Mouse (Mus musculus) kidney, adult 8-10 months (tissue): ENCODE data around the gene Zfp715.
"Not testable (repeated sequence)": the region's sequence is repeated elsewhere in the genome, so short reads cannot be mapped to it uniquely, and the experiment has no call there.

Experiments
- DNase-seq, 2 experiments: peaks; one replicate each; pipeline ENCODE4 v3.0.0; 2022

Gene Zfp715

DNA sequence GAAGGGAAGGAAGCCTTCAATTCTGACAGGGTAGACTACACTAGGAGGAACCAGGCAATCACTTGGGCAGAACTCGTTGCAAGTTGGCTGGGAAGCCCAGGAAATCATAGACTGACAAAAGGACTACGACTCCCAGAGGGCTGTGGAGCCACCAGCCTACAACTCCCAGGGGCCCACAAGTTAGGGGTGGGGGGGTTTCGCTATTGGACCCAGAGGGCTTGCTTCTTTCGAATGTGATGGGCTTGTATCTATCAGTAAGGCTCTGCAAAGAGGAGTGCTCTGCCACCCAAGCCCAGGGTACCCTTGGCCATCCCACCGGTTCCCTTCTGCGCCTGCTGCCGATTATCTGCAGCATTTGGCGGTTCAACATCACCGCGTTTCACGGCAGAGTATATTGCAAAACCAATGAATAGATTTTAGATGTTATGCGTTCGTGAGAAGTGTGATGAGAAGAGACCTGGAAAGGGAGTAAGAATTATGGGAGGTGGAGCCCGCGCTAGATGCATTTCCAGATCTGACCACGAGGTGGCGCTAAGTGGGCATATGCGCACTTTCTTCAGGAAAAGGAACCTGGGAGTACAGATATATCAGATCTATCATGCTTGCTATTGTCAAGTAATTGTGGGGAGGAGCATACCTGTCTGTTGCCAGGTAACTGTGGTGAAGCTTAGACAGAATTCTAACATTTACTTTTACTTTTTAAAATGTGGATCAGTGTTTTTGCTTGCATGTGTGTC is 30.1 kb downstream of the Zfp715 start:
- peak; percentile 37 to 82 for DNase-seq

DNA sequence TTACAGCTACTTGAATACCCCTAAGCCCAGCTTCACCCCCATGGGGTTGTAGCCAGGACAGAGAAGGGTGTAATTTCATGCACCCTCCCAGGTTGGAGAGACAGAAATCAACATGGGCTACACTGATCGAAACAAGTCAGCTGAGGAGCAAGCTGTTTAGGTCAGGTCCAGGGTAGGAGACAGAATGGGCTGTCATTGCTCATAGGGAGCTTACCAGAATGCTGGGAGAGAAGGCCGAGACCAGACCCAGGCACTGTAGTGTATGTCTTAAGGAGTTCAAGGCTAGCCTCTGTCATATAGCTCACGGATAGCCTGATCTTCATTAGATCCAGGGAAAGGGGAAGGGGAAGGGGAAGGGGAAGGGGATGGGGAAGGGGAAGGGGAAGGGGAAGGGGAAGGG is 30.6 kb downstream of the Zfp715 start:
- DNase-seq, result no peak

DNA sequence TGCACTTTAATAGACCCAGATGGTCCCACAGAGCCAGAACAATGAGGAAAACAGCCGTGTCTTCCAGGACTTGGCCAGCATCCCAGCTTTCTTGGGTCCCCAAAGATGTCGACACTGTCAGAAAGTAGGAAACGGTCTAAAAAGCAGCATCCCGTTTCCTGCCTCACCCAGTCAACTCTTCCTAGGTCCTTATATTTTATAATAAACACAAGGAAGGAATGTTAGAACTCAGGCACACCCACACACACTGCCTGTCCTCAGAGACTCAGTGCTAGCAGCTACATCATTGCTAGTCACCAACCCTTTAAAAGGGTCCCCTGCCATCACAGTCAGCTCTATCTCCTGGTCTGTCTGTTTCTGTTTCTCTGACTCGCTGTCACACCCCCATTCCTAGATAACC is 35.7 kb downstream of the Zfp715 start:
- DNase-seq, result no peak

DNA sequence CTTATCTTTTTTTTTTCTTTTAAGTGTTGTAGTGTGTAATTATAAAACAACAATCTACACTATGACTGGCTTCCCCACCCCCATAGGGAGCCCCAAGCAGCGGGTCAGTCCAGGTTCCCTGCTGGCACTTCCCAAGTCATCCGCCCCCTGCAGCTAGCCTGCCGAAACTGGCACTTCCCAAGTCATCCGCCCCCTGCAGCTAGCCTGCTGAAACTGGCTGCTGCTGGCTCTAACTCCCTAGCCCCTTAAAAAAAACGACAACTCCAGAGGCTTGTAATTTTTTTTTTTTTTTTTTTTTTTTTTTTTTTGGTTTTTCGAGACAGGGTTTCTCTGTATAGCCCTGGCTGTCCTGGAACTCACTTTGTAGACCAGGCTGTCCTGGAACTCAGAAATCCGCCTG is 36.9 kb downstream of the Zfp715 start:
- not testable (repeated sequence) for DNase-seq

DNA sequence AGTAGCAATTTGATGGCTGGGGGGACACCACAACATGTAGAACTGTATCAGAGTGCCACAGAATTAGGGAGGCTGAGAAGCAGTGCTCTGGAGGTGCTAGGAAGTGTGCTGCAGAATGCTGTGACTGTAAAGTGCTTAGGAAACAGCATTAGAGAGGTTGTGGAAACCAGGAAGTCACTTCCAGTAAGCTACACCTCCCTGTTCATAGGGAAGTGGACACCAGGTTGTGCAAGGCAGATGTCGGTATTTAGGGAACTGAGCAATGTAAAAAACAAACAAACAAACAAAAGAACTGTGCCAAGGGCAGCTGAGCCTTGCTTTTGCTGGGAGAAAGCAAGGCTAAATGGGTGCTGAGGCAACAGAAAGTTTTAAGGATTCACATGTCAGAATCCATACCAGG is 39.6 kb downstream of the Zfp715 start:
- no peak for DNase-seq

DNA sequence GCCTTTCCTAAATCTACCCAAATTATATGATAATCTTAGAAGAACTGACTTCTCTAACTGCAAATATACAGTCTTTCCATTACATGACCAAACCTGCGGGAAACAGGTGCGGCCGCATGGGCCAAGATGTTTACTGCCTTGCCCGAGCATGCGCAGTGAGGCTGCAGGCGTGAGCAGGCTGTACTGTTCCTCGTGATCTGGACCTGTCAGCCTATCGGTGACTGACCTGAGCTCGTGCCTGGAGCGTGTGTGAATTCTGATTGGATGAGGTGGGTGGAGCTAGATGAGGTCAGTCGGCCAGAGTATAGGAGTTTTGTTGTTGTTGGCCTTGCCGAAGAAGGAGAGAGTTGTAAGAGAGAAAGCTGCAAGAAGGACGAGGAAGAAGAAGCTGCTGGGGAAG is 45.7 kb downstream of the Zfp715 start:
- DNase-seq, result not testable (repeated sequence)

DNA sequence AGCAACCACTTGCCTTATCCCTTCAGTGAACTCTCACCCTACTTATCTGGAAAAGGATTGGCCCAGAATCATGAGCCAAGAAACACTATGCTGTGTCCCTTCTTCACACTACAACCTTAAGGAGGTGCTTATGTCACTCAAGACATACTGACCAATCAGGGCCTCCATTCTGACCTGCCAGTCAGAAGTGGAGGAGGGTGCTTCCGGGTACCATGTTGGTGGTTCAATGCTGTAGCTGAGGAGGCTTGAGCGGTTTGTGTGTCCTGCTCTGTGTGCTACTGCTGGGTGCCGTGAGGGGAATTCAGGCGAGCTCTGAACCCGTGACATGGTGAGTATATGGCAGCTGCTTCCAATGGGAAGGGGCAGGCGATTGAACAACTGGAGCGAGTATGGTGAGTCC is 59.6 kb downstream of the Zfp715 start:
- no peak for DNase-seq

DNA sequence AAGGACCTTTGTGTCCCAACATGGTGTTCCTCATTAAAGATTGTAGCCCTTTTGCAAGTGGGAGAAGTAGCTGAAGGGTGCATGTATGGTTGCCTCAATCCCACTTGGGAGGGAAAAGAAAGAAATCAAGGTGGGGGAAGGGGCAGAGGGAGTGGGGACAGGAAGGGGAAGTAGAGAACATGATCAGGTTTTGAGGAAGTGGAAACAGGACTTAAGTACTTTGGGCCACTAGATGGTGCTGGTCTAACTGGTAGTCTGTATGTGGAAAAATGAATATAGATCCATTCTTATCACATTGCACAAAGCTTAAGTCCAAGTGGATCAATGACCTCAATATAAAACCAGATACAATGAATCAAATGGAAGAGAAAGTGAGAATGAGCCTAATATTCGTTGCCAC is 62.4 kb downstream of the Zfp715 start:
- DNase-seq, result not testable (repeated sequence)
